Mouse (Mus musculus): ENCODE results near the gene Snx14. TPM values are rescaled to one million over a fixed set of nuclear protein-coding genes. Genes with fewer than 3 reads are reported as not detected.
"Not testable (repeated sequence)": the region's sequence is repeated elsewhere in the genome, so short reads cannot be mapped to it uniquely, and the experiment has no call there.

The Snx14 gene
- polyA plus RNA-seq, 1 experiment from 2014 or later, result 43.4 TPM

GRCm38 (mm10) chr9:88461017-88461416, 22.3 kb upstream of the Snx14 start:
- ATAC-seq; H3K9me3 ChIP-seq (replicated peaks; ENCODE audit: control insufficient read depth, low read length, poor library complexity, severe bottlenecking): not testable (repeated sequence)
- 90% methylated on average over 4 of the region's 4 CpGs for WGBS

GRCm38 (mm10) chr9:88439991-88440390, 1.2 kb upstream of the Snx14 start:
- Histone ChIP-seq H3K9ac (ENCODE audit: low read depth, low read length) (0 out of 2 replicates have a peak overlapping the region, but pooled peaks have one; percentile 3), H3K9me3 (replicated peaks; ENCODE audit: control insufficient read depth, low read length, poor library complexity, severe bottlenecking) (no peaks in the 10 kb centered on the region), H3K36me3 (ENCODE audit: control insufficient read depth, insufficient read depth, low read length) (no peaks in the 10 kb centered on the region), H3K27me3 (ENCODE audit: control insufficient read depth, insufficient read depth, low read depth, low read length) (no peaks in the 10 kb centered on the region), H3K4me3 (ENCODE audit: low read depth, low read length) (no peak overlapping the region), H3K27ac (ENCODE audit: low read length) (no peak overlapping the region), H3K4me2 (ENCODE audit: low read length) (no peak overlapping the region), H3K4me1 (ENCODE audit: control insufficient read depth, insufficient read depth, low read length) (peaks cover 21% of the 10 kb centered on the region)
- 22% methylated on average over 5 of the region's 5 CpGs for WGBS
- ATAC-seq, result no peak

More at GRCm38 (mm10) chr9:88461017-88461416, 22.3 kb upstream of the Snx14 start:
- not testable (repeated sequence) for H3K4me1 ChIP-seq (ENCODE audit: control insufficient read depth, insufficient read depth, low read length); H3K4me2 ChIP-seq (ENCODE audit: low read length); H3K9ac ChIP-seq (ENCODE audit: low read depth, low read length); H3K27ac ChIP-seq (ENCODE audit: low read length); H3K27me3 ChIP-seq (ENCODE audit: control insufficient read depth, insufficient read depth, low read depth, low read length); H3K4me3 ChIP-seq (ENCODE audit: low read depth, low read length)
- H3K36me3 ChIP-seq (ENCODE audit: control insufficient read depth, insufficient read depth, low read length), result peaks cover 18% of the 10 kb centered on the region

- WGBS, result under 1% methylated on average over 17 of the region's 17 CpGs
- Histone ChIP-seq H3K4me1 (ENCODE audit: control insufficient read depth, insufficient read depth, low read length) (peaks cover 21% of the 10 kb centered on the region), H3K4me3 (ENCODE audit: low read depth, low read length) (peak overlapping the region; percentile 89), H3K27me3 (ENCODE audit: control insufficient read depth, insufficient read depth, low read depth, low read length) (no peaks in the 10 kb centered on the region), H3K9ac (ENCODE audit: low read depth, low read length) (peak overlapping the region; percentile 89), H3K4me2 (ENCODE audit: low read length) (peak overlapping the region; percentile 57), H3K27ac (ENCODE audit: low read length) (peak overlapping the region; percentile 94), H3K36me3 (ENCODE audit: control insufficient read depth, insufficient read depth, low read length) (no peaks in the 10 kb centered on the region), H3K9me3 (replicated peaks; ENCODE audit: control insufficient read depth, low read length, poor library complexity, severe bottlenecking) (no peaks in the 10 kb centered on the region)
- no peak; the same call in 1 of the 2 replicates for ATAC-seq
Measured at GRCm38 (mm10) chr9:88439238-88439600, 461 bp upstream of the Snx14 start.

GRCm38 (mm10) chr9:88438237-88438554, 562 bp downstream of the Snx14 start:
- Histone ChIP-seq H3K4me3 (ENCODE audit: low read depth, low read length) (peak overlapping the region; percentile 89), H3K27me3 (ENCODE audit: control insufficient read depth, insufficient read depth, low read depth, low read length) (no peaks in the 10 kb centered on the region), H3K9me3 (replicated peaks; ENCODE audit: control insufficient read depth, low read length, poor library complexity, severe bottlenecking) (no peaks in the 10 kb centered on the region), H3K36me3 (ENCODE audit: control insufficient read depth, insufficient read depth, low read length) (no peaks in the 10 kb centered on the region), H3K9ac (ENCODE audit: low read depth, low read length) (peak overlapping the region; percentile 89), H3K27ac (ENCODE audit: low read length) (peak overlapping the region; percentile 94), H3K4me1 (ENCODE audit: control insufficient read depth, insufficient read depth, low read length) (peaks cover 21% of the 10 kb centered on the region), H3K4me2 (ENCODE audit: low read length) (peak overlapping the region; percentile 57)
- peak; percentile 18 for ATAC-seq
- 3% methylated on average over 15 of the region's 15 CpGs for WGBS

- peak overlapping the region; percentile 94 for H3K27ac ChIP-seq (ENCODE audit: low read length)
Measured at GRCm38 (mm10) chr9:88437342-88438236, 1.2 kb downstream of the Snx14 start.

GRCm38 (mm10) chr9:88424356-88424755, 14.4 kb downstream of the Snx14 start:
- Histone ChIP-seq H3K4me1 (ENCODE audit: control insufficient read depth, insufficient read depth, low read length) (no peaks in the 10 kb centered on the region), H3K27ac (ENCODE audit: low read length) (no peak overlapping the region), H3K4me2 (ENCODE audit: low read length) (no peak overlapping the region), H3K4me3 (ENCODE audit: low read depth, low read length) (no peak overlapping the region), H3K36me3 (ENCODE audit: control insufficient read depth, insufficient read depth, low read length) (no peaks in the 10 kb centered on the region), H3K9ac (ENCODE audit: low read depth, low read length) (no peak overlapping the region), H3K27me3 (ENCODE audit: control insufficient read depth, insufficient read depth, low read depth, low read length) (no peaks in the 10 kb centered on the region), H3K9me3 (replicated peaks; ENCODE audit: control insufficient read depth, low read length, poor library complexity, severe bottlenecking) (no peaks in the 10 kb centered on the region)
- no peak for ATAC-seq
- WGBS, result 95% methylated on average over 2 of the region's 2 CpGs

More at GRCm38 (mm10) chr9:88437342-88438236, 1.2 kb downstream of the Snx14 start:
- H3K9me3 ChIP-seq (replicated peaks; ENCODE audit: control insufficient read depth, low read length, poor library complexity, severe bottlenecking), result no peaks in the 10 kb centered on the region
- ATAC-seq, result no peak
- H3K4me2 ChIP-seq (ENCODE audit: low read length), result peak overlapping the region; percentile 57
- H3K9ac ChIP-seq (ENCODE audit: low read depth, low read length), result peak overlapping the region; percentile 89
- H3K4me3 ChIP-seq (ENCODE audit: low read depth, low read length), result peak overlapping the region; percentile 89
- H3K27me3 ChIP-seq (ENCODE audit: control insufficient read depth, insufficient read depth, low read depth, low read length), result no peaks in the 10 kb centered on the region
- no peaks in the 10 kb centered on the region for H3K36me3 ChIP-seq (ENCODE audit: control insufficient read depth, insufficient read depth, low read length)
- peaks cover 21% of the 10 kb centered on the region for H3K4me1 ChIP-seq (ENCODE audit: control insufficient read depth, insufficient read depth, low read length)
- 57% methylated on average over 10 of the region's 10 CpGs for WGBS

- Histone ChIP-seq H3K27ac (ENCODE audit: low read length) (no peak overlapping the region), H3K9ac (ENCODE audit: low read depth, low read length) (no peak overlapping the region), H3K27me3 (ENCODE audit: control insufficient read depth, insufficient read depth, low read depth, low read length) (no peaks in the 10 kb centered on the region), H3K9me3 (replicated peaks; ENCODE audit: control insufficient read depth, low read length, poor library complexity, severe bottlenecking) (no peaks in the 10 kb centered on the region), H3K4me2 (ENCODE audit: low read length) (no peak overlapping the region), H3K4me1 (ENCODE audit: control insufficient read depth, insufficient read depth, low read length) (no peaks in the 10 kb centered on the region), H3K4me3 (ENCODE audit: low read depth, low read length) (no peak overlapping the region), H3K36me3 (ENCODE audit: control insufficient read depth, insufficient read depth, low read length) (peaks cover 6% of the 10 kb centered on the region)
- no peak for ATAC-seq
- WGBS, result 96% methylated on average over 4 of the region's 4 CpGs
Measured at GRCm38 (mm10) chr9:88422428-88422827, 16.3 kb downstream of the Snx14 start.

- Histone ChIP-seq H3K4me1 (ENCODE audit: control insufficient read depth, insufficient read depth, low read length) (no peaks in the 10 kb centered on the region), H3K9me3 (replicated peaks; ENCODE audit: control insufficient read depth, low read length, poor library complexity, severe bottlenecking) (no peaks in the 10 kb centered on the region), H3K4me2 (ENCODE audit: low read length) (no peak overlapping the region), H3K27me3 (ENCODE audit: control insufficient read depth, insufficient read depth, low read depth, low read length) (no peaks in the 10 kb centered on the region), H3K36me3 (ENCODE audit: control insufficient read depth, insufficient read depth, low read length) (peaks cover 8% of the 10 kb centered on the region), H3K9ac (ENCODE audit: low read depth, low read length) (no peak overlapping the region), H3K27ac (ENCODE audit: low read length) (no peak overlapping the region), H3K4me3 (ENCODE audit: low read depth, low read length) (no peak overlapping the region)
- ATAC-seq, result no peak
- WGBS, result 65% methylated on average over 1 of the region's 1 CpGs
Measured at GRCm38 (mm10) chr9:88416752-88417151, 22.0 kb downstream of the Snx14 start.

- Histone ChIP-seq H3K4me2 (ENCODE audit: low read length) (no peak overlapping the region), H3K36me3 (ENCODE audit: control insufficient read depth, insufficient read depth, low read length) (peaks cover 6% of the 10 kb centered on the region), H3K27me3 (ENCODE audit: control insufficient read depth, insufficient read depth, low read depth, low read length) (no peaks in the 10 kb centered on the region), H3K4me3 (ENCODE audit: low read depth, low read length) (no peak overlapping the region), H3K27ac (ENCODE audit: low read length) (no peak overlapping the region), H3K9me3 (replicated peaks; ENCODE audit: control insufficient read depth, low read length, poor library complexity, severe bottlenecking) (no peaks in the 10 kb centered on the region), H3K9ac (ENCODE audit: low read depth, low read length) (no peak overlapping the region), H3K4me1 (ENCODE audit: control insufficient read depth, insufficient read depth, low read length) (no peaks in the 10 kb centered on the region)
- WGBS, result 94% methylated on average over 2 of the region's 2 CpGs
- no peak for ATAC-seq
Measured at GRCm38 (mm10) chr9:88409978-88410377, 28.8 kb downstream of the Snx14 start.
